Mouse (Mus musculus): ENCODE measurements around the gene Ntrk3. TPM values are rescaled to one million over a fixed set of nuclear protein-coding genes. Genes with fewer than 3 reads are reported as not detected.

Ntrk3 gene
- polyA plus RNA-seq, 1 experiment from 2014 or later, result 2.2 TPM

DNA sequence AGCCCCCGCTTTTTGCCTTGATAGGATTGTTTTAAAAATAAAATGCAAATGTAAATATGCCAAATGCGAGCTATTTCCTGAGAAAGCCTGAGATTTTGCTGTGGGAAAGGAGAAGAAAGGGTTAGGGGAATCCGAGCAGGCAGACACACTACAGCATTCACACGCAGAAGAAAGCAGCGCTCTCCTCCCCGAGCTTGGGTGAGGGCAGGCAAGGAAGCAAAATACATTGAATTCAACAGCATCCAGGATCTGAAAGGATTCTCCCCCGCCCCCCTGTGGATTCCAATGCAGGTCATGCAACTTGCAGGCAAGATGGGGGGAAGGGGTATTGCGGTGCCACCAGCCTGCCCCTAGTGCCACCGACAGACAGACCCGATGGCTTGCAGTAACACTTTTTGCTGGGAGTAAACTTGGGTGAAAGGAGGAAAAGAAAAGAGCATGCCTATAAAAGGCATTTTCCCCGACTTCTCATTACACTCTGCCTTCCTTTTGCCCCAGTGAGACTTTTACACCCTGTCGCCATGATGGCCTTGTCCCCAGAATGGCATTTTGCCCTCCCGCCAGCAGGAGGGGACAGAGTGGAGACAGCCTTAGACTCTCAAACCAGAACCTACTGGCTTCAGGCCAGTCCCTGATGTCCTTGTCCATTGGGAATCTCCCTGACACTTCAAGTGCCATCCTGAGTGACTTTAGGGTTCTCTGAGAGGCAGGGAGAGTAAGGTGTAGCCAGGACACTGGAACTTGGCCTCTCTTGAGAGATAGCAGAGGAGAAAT is 158.2 kb downstream of the Ntrk3 start:
- DNase-seq (ENCODE audit: low spot score) (peak; percentile 22), ATAC-seq (ENCODE audit: low FRiP score, low TSS enrichment) (no peak)
- Histone ChIP-seq H3K4me2 (replicated peaks; ENCODE audit: low read depth) (peak overlapping the region; percentile 69), H3K27ac (replicated peaks) (no peak overlapping the region), H3K4me1 (replicated peaks; ENCODE audit: control insufficient read depth, insufficient read depth) (0 out of 2 replicates have a peak, but pooled peaks cover 3% of the 10 kb centered on the region), H3K9ac (ENCODE audit: low read length) (peak overlapping the region; percentile 52; the same call in 1 of the 2 replicates), H3K4me3 (ENCODE audit: low read depth, low read length) (peak overlapping the region; percentile 40), H3K27me3 (ENCODE audit: control insufficient read depth, insufficient read depth, low read length) (peaks cover 12% of the 10 kb centered on the region; the same call in 1 of the 2 replicates), H3K9me3 (ENCODE audit: control insufficient read depth, low read length) (no peaks in the 10 kb centered on the region), H3K36me3 (ENCODE audit: control insufficient read depth, insufficient read depth, low read length) (no peaks in the 10 kb centered on the region)
- 8% methylated on average over 13 of the region's 13 CpGs for WGBS
- no peak for TF ChIP-seq EP300 (optimal IDR thresholded peaks at IDR 0.05)
- TF ChIP-seq CTCF (IDR thresholded peaks at IDR 0.05; ENCODE audit: low read depth), result peak; percentile 59

DNA sequence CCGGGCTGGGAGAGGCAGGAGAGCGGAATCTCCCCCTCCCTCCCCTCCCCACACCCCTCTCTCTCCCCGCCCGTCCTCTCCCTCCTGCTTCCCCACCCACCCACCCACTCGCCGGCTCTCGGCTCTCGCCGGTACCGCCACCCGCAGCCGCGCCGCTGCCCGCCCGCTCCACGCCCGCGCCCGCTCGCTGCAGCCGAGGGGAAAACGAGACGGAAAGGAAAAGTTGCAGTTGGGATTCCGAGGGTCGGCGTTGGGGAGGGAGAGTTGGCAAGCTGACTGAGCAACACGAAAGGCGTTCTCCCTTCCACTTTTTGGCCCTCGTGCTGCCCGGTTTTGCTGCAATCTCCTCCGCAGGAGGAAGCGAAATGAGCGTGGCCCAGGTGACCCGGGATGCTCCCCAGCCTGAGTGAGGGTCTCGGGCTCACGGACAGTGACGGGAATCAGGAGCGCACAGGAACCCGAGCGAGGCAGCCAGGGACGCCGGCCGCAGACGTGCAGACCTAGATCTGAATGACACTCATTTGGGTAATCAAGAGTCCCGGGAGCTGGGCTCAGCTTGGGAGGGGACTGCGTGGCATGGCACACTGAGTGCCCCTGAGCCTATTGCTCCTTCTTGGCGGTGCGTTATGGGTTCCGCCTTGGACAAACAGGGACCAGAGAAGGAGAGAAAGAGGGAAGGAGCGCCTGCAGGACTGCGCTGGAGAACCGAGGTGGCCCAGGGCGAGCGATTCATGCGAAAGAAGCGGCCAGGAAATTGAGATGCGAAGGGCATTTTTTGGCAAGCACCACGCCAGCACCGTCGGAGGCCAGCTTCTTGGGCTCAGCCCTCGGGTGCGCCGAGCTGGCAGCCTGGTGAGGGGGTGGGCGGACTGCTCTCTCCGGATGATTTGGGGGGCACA is 159.1 kb downstream of the Ntrk3 start:
- TF ChIP-seq CTCF (IDR thresholded peaks at IDR 0.05; ENCODE audit: low read depth), result no peak
- TF ChIP-seq EP300 (optimal IDR thresholded peaks at IDR 0.05), result no peak
- DNase-seq (ENCODE audit: low spot score) (no peak), ATAC-seq (ENCODE audit: low FRiP score, low TSS enrichment) (no peak; the same call in 1 of the 2 replicates)
- peak overlapping the region; percentile 40 for H3K4me3 ChIP-seq (ENCODE audit: low read depth, low read length)
- H3K4me1 ChIP-seq (replicated peaks; ENCODE audit: control insufficient read depth, insufficient read depth), result 0 out of 2 replicates have a peak, but pooled peaks cover 3% of the 10 kb centered on the region
- no peaks in the 10 kb centered on the region for H3K9me3 ChIP-seq (ENCODE audit: control insufficient read depth, low read length)
- WGBS, result under 1% methylated on average over 55 of the region's 66 CpGs
- peak overlapping the region; percentile 69 for H3K4me2 ChIP-seq (replicated peaks; ENCODE audit: low read depth)
- H3K36me3 ChIP-seq (ENCODE audit: control insufficient read depth, insufficient read depth, low read length), result no peaks in the 10 kb centered on the region
- H3K9ac ChIP-seq (ENCODE audit: low read length), result peak overlapping the region; percentile 52
- peaks cover 12% of the 10 kb centered on the region; the same call in 1 of the 2 replicates for H3K27me3 ChIP-seq (ENCODE audit: control insufficient read depth, insufficient read depth, low read length)
- H3K27ac ChIP-seq (replicated peaks), result no peak overlapping the region

DNA sequence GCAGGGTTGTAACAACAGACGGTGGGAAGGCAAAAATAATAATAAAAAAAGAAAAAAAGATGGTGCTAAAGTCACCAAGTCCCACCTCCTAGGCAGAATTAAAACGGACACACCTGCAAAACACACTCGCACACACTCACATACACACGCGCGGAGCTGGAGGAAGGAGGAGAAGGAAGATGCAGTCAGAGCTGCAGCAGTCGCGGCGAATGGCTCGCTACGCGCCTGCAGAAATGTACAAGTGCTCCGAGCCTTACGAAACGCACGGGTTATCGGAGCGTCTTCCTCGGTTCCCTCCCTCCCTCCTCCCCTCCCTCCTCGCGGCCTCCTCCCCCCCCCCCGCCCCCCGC is 159.7 kb downstream of the Ntrk3 start:
- Histone ChIP-seq H3K9me3 (ENCODE audit: control insufficient read depth, low read length) (no peaks in the 10 kb centered on the region), H3K4me2 (replicated peaks; ENCODE audit: low read depth) (peak overlapping the region; percentile 69), H3K27me3 (ENCODE audit: control insufficient read depth, insufficient read depth, low read length) (peaks cover 12% of the 10 kb centered on the region; the same call in 1 of the 2 replicates), H3K4me1 (replicated peaks; ENCODE audit: control insufficient read depth, insufficient read depth) (0 out of 2 replicates have a peak, but pooled peaks cover 3% of the 10 kb centered on the region), H3K4me3 (ENCODE audit: low read depth, low read length) (peak overlapping the region; percentile 40), H3K27ac (replicated peaks) (no peak overlapping the region), H3K9ac (ENCODE audit: low read length) (no peak overlapping the region; the same call in 1 of the 2 replicates), H3K36me3 (ENCODE audit: control insufficient read depth, insufficient read depth, low read length) (no peaks in the 10 kb centered on the region)
- no peak for TF ChIP-seq EP300 (optimal IDR thresholded peaks at IDR 0.05)
- TF ChIP-seq CTCF (IDR thresholded peaks at IDR 0.05; ENCODE audit: low read depth), result no peak
- DNase-seq (ENCODE audit: low spot score) (peak; percentile 25), ATAC-seq (ENCODE audit: low FRiP score, low TSS enrichment) (no peak; the same call in 1 of the 2 replicates)
- whole genome bisulfite sequencing, result 0% methylated on average over 19 of the region's 23 CpGs

DNA sequence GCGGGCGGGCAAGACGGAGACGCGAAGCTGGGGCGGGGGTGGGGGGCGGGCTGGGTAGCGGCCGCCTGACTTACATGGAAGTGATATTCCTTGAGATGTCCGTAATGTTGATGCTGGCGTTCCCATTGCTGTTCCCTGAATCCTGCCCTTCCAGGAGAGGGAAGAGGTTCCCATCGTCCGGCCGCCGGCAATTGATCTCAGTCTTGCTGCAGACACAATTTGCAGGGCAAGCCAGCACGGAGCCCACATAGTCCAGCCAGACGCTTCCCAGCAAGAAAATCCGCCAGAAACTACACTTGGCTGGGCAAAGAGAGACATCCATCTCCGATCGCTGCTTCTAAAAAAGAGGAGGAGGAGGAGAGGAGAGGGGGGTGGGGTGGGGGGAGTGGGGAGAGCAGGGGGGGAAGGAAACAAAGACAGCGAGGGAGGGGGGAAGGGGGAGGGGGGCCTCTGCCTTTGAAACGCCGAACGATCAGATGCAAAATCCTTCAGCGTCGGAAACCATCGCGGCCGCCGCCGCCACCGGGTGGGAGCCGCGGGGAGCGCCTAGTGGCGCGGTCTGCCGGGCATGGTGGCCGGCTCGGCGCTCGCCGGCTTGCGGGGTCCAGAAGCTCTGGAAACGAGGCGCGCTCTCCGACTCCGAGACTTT is 160.2 kb downstream of the Ntrk3 start:
- DNase-seq (ENCODE audit: low spot score), result no peak
- Histone ChIP-seq H3K27me3 (ENCODE audit: control insufficient read depth, insufficient read depth, low read length) (peaks cover 12% of the 10 kb centered on the region; the same call in 1 of the 2 replicates), H3K27ac (replicated peaks) (no peak overlapping the region), H3K4me1 (replicated peaks; ENCODE audit: control insufficient read depth, insufficient read depth) (0 out of 2 replicates have a peak, but pooled peaks cover 3% of the 10 kb centered on the region), H3K4me2 (replicated peaks; ENCODE audit: low read depth) (peak overlapping the region; percentile 69), H3K9ac (ENCODE audit: low read length) (no peak overlapping the region), H3K4me3 (ENCODE audit: low read depth, low read length) (peak overlapping the region; percentile 40), H3K9me3 (ENCODE audit: control insufficient read depth, low read length) (no peaks in the 10 kb centered on the region), H3K36me3 (ENCODE audit: control insufficient read depth, insufficient read depth, low read length) (no peaks in the 10 kb centered on the region)
- ATAC-seq (ENCODE audit: low FRiP score, low TSS enrichment), result no peak
- 2% methylated on average over 43 of the region's 49 CpGs for WGBS
- TF ChIP-seq CTCF (IDR thresholded peaks at IDR 0.05; ENCODE audit: low read depth) (no peak), EP300 (optimal IDR thresholded peaks at IDR 0.05) (no peak)

DNA sequence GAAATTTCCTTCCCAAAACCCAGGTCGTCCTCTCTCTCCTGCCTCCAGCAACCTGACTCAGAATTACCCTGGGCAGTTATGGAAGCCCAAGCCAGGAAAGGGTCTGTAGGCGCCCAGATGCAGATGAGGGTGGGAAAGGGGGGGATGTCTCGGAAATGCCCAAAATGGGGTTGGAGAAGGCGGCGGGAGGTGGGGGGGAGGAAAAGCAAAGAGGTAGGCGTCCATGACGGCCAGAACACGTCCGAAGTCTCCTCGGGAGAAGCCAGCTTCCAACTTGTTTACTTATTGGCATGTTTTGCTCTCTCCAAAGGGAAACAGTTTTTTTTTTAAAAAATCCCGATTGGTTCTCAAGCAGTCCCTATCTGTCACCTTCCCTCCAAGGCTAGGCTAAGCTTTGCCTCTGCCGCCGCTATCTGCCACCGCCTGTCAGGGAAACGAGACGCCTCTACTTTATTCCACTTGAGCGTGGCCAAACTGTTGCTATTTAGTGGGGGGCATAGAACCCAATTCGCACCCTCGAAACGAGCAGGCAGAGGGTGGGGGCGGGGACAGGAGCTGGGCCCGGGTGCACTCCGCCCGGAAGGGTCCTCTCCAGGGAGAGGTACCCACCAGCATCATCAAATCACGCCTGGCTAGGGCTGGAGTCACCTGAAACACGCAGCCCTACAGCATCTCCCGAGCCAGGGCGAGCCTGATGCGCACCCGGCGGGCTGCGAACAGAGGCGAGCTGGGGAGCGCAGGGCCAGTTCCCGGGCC is 160.9 kb downstream of the Ntrk3 start:
- WGBS, result 2% methylated on average over 34 of the region's 35 CpGs
- TF ChIP-seq EP300 (optimal IDR thresholded peaks at IDR 0.05) (no peak), CTCF (IDR thresholded peaks at IDR 0.05; ENCODE audit: low read depth) (no peak)
- ATAC-seq (ENCODE audit: low FRiP score, low TSS enrichment) (peak; percentile 70; the same call in 1 of the 2 replicates), DNase-seq (ENCODE audit: low spot score) (peak; percentile 70)
- H3K9me3 ChIP-seq (ENCODE audit: control insufficient read depth, low read length), result no peaks in the 10 kb centered on the region
- H3K4me3 ChIP-seq (ENCODE audit: low read depth, low read length), result peak overlapping the region; percentile 40
- peak overlapping the region; percentile 69 for H3K4me2 ChIP-seq (replicated peaks; ENCODE audit: low read depth)
- peaks cover 12% of the 10 kb centered on the region; the same call in 1 of the 2 replicates for H3K27me3 ChIP-seq (ENCODE audit: control insufficient read depth, insufficient read depth, low read length)
- no peaks in the 10 kb centered on the region for H3K36me3 ChIP-seq (ENCODE audit: control insufficient read depth, insufficient read depth, low read length)
- H3K27ac ChIP-seq (replicated peaks), result no peak overlapping the region
- peak overlapping the region; percentile 41 for H3K9ac ChIP-seq (ENCODE audit: low read length)
- H3K4me1 ChIP-seq (replicated peaks; ENCODE audit: control insufficient read depth, insufficient read depth), result 0 out of 2 replicates have a peak, but pooled peaks cover 3% of the 10 kb centered on the region
